Mouse (Mus musculus): ENCODE results near the gene Gm525. TPM values are rescaled to one million over a fixed set of nuclear protein-coding genes. Genes with fewer than 3 reads are reported as not detected.
A peak's percentile ranks its signal among the peaks of the same experiment; 100 is the strongest.
"Not testable (repeated sequence)": the region's sequence is repeated elsewhere in the genome, so short reads cannot be mapped to it uniquely, and the experiment has no call there.

Gene Gm525
- polyA plus RNA-seq, 1 experiment from 2014 or later = 1.7 TPM

GRCm38 (mm10) chr11:89030552-89030951 lies 43.1 kb upstream of the Gm525 start:
- no peak overlapping the region for H3K27ac ChIP-seq (replicated peaks)
- 78% methylated on average over 6 of the region's 6 CpGs for WGBS
- DNase-seq (ENCODE audit: low spot score) (no peak), ATAC-seq (ENCODE audit: low FRiP score, low TSS enrichment) (no peak)
- H3K4me1 ChIP-seq (replicated peaks; ENCODE audit: control insufficient read depth, insufficient read depth) = no peaks in the 10 kb centered on the region
- no peaks in the 10 kb centered on the region for H3K9me3 ChIP-seq (ENCODE audit: control insufficient read depth, low read length)
- H3K9ac ChIP-seq (ENCODE audit: low read length) = no peak overlapping the region
- H3K27me3 ChIP-seq (ENCODE audit: control insufficient read depth, insufficient read depth, low read length) = no peaks in the 10 kb centered on the region
- no peak overlapping the region for H3K4me3 ChIP-seq (ENCODE audit: low read depth, low read length)
- H3K4me2 ChIP-seq (replicated peaks; ENCODE audit: low read depth) = no peak overlapping the region
- H3K36me3 ChIP-seq (ENCODE audit: control insufficient read depth, insufficient read depth, low read length) = no peaks in the 10 kb centered on the region
- TF ChIP-seq EP300 (optimal IDR thresholded peaks at IDR 0.05) (no peak), CTCF (IDR thresholded peaks at IDR 0.05; ENCODE audit: low read depth) (no peak)

DNA sequence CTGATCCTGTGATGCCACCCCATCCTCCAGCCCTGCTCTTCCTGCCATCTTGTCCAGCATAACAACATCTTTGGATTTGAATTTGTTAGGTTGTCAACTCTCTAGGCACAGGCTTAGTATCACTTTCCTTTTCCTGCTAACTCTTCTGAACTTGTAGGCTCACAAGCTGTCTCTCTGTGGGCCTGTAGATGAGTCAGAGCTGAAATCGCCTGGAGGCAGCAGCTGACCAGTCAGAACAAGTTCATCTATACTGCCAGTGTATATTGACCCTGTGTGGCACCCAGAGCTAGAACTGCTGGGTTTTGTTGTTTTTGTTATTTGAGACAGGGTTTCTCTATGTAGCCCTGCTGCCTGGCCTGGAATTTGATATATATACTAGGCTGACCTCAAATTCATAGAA lies 42.5 kb upstream of the Gm525 start:
- H3K27me3 ChIP-seq (ENCODE audit: control insufficient read depth, insufficient read depth, low read length) = no peaks in the 10 kb centered on the region
- no peak overlapping the region for H3K4me3 ChIP-seq (ENCODE audit: low read depth, low read length)
- TF ChIP-seq CTCF (IDR thresholded peaks at IDR 0.05; ENCODE audit: low read depth) = no peak
- TF ChIP-seq EP300 (optimal IDR thresholded peaks at IDR 0.05) = no peak
- no peaks in the 10 kb centered on the region for H3K4me1 ChIP-seq (replicated peaks; ENCODE audit: control insufficient read depth, insufficient read depth)
- no peak overlapping the region for H3K27ac ChIP-seq (replicated peaks)
- H3K36me3 ChIP-seq (ENCODE audit: control insufficient read depth, insufficient read depth, low read length) = no peaks in the 10 kb centered on the region
- 39% methylated on average over 1 of the region's 1 CpGs for WGBS
- H3K9me3 ChIP-seq (ENCODE audit: control insufficient read depth, low read length) = no peaks in the 10 kb centered on the region
- ATAC-seq (ENCODE audit: low FRiP score, low TSS enrichment) = peak; percentile 77
- no peak overlapping the region for H3K9ac ChIP-seq (ENCODE audit: low read length)
- DNase-seq (ENCODE audit: low spot score) = peak; percentile 39
- no peak overlapping the region for H3K4me2 ChIP-seq (replicated peaks; ENCODE audit: low read depth)

DNA sequence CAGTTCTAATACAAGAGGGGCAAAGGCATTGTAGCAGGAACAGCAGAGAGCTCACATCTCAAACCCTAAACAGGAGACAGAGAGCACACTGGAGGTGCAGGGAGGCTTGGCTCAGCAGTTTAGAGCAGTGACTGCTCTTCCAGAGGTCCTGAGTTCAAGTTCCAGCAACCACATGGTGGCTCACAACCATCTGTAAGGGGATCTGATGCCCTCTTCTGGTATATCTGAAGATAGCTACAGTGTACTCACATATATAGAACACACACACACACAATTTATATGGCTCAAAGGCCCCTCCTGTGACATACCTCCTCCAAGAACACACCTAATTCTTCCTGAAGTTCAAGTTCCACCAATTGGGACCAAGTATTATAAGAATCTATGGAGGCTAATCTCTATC lies 39.0 kb upstream of the Gm525 start:
- Histone ChIP-seq H3K4me2 (replicated peaks; ENCODE audit: low read depth) (no peak overlapping the region), H3K36me3 (ENCODE audit: control insufficient read depth, insufficient read depth, low read length) (no peaks in the 10 kb centered on the region), H3K4me3 (ENCODE audit: low read depth, low read length) (no peak overlapping the region), H3K27me3 (ENCODE audit: control insufficient read depth, insufficient read depth, low read length) (no peaks in the 10 kb centered on the region), H3K9ac (ENCODE audit: low read length) (no peak overlapping the region), H3K9me3 (ENCODE audit: control insufficient read depth, low read length) (no peaks in the 10 kb centered on the region), H3K27ac (replicated peaks) (no peak overlapping the region), H3K4me1 (replicated peaks; ENCODE audit: control insufficient read depth, insufficient read depth) (no peaks in the 10 kb centered on the region)
- TF ChIP-seq EP300 (optimal IDR thresholded peaks at IDR 0.05) (no peak), CTCF (IDR thresholded peaks at IDR 0.05; ENCODE audit: low read depth) (peak; percentile 47)
- DNase-seq (ENCODE audit: low spot score) (no peak), ATAC-seq (ENCODE audit: low FRiP score, low TSS enrichment) (no peak)

GRCm38 (mm10) chr11:89035552-89035951 lies 38.1 kb upstream of the Gm525 start:
- H3K27ac ChIP-seq (replicated peaks) = no peak overlapping the region
- H3K4me1 ChIP-seq (replicated peaks; ENCODE audit: control insufficient read depth, insufficient read depth) = no peaks in the 10 kb centered on the region
- H3K9ac ChIP-seq (ENCODE audit: low read length) = no peak overlapping the region
- no peaks in the 10 kb centered on the region; the same call in 1 of the 2 replicates for H3K36me3 ChIP-seq (ENCODE audit: control insufficient read depth, insufficient read depth, low read length)
- H3K4me2 ChIP-seq (replicated peaks; ENCODE audit: low read depth) = no peak overlapping the region
- TF ChIP-seq CTCF (IDR thresholded peaks at IDR 0.05; ENCODE audit: low read depth) (no peak), EP300 (optimal IDR thresholded peaks at IDR 0.05) (no peak)
- WGBS = 81% methylated on average over 3 of the region's 3 CpGs
- H3K27me3 ChIP-seq (ENCODE audit: control insufficient read depth, insufficient read depth, low read length) = no peaks in the 10 kb centered on the region
- DNase-seq (ENCODE audit: low spot score) (no peak), ATAC-seq (ENCODE audit: low FRiP score, low TSS enrichment) (no peak)
- no peak overlapping the region for H3K4me3 ChIP-seq (ENCODE audit: low read depth, low read length)
- no peaks in the 10 kb centered on the region for H3K9me3 ChIP-seq (ENCODE audit: control insufficient read depth, low read length)

GRCm38 (mm10) chr11:89038496-89038895 lies 35.1 kb upstream of the Gm525 start:
- WGBS = 79% methylated on average over 6 of the region's 6 CpGs

DNA sequence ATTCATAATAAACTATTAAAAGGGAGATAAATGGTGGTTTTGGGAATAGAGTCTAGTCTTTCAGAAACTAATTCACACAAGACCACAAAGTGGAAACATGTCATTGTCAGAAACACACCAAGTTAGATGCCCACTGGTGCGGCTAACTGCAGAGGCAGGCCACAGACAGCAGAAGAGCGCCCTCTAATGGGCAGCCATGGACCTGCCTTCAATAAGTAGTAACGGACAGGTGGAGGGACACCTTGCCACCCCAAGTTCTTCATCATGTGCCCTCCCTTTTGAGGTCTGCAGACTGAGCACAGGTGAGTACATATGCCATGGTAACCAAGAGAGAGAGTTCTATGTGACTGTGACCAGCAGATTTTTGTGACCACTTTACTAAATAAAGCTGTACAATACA lies 34.3 kb upstream of the Gm525 start:
- H3K36me3 ChIP-seq (ENCODE audit: control insufficient read depth, insufficient read depth, low read length) = peaks cover 4% of the 10 kb centered on the region
- H3K9me3 ChIP-seq (ENCODE audit: control insufficient read depth, low read length) = no peaks in the 10 kb centered on the region
- no peak overlapping the region for H3K4me3 ChIP-seq (ENCODE audit: low read depth, low read length)
- no peak overlapping the region for H3K4me2 ChIP-seq (replicated peaks; ENCODE audit: low read depth)
- no peaks in the 10 kb centered on the region for H3K27me3 ChIP-seq (ENCODE audit: control insufficient read depth, insufficient read depth, low read length)
- TF ChIP-seq EP300 (optimal IDR thresholded peaks at IDR 0.05) = no peak
- peak; percentile 91 for TF ChIP-seq CTCF (IDR thresholded peaks at IDR 0.05; ENCODE audit: low read depth)
- H3K4me1 ChIP-seq (replicated peaks; ENCODE audit: control insufficient read depth, insufficient read depth) = no peaks in the 10 kb centered on the region
- no peak overlapping the region for H3K27ac ChIP-seq (replicated peaks)
- ATAC-seq (ENCODE audit: low FRiP score, low TSS enrichment) (peak; percentile 63; the same call in 1 of the 2 replicates), DNase-seq (ENCODE audit: low spot score) (peak; percentile 69)
- WGBS = 26% methylated on average over 3 of the region's 3 CpGs
- H3K9ac ChIP-seq (ENCODE audit: low read length) = no peak overlapping the region

More at GRCm38 (mm10) chr11:89038496-89038895, 35.1 kb upstream of the Gm525 start:
- ATAC-seq (ENCODE audit: low FRiP score, low TSS enrichment) (no peak), DNase-seq (ENCODE audit: low spot score) (no peak)
- H3K27ac ChIP-seq (replicated peaks) = no peak overlapping the region
- TF ChIP-seq CTCF (IDR thresholded peaks at IDR 0.05; ENCODE audit: low read depth) (no peak), EP300 (optimal IDR thresholded peaks at IDR 0.05) (no peak)
- no peak overlapping the region for H3K9ac ChIP-seq (ENCODE audit: low read length)
- H3K36me3 ChIP-seq (ENCODE audit: control insufficient read depth, insufficient read depth, low read length) = peaks cover 4% of the 10 kb centered on the region
- no peaks in the 10 kb centered on the region for H3K4me1 ChIP-seq (replicated peaks; ENCODE audit: control insufficient read depth, insufficient read depth)
- H3K4me2 ChIP-seq (replicated peaks; ENCODE audit: low read depth) = no peak overlapping the region
- H3K9me3 ChIP-seq (ENCODE audit: control insufficient read depth, low read length) = no peaks in the 10 kb centered on the region
- H3K27me3 ChIP-seq (ENCODE audit: control insufficient read depth, insufficient read depth, low read length) = no peaks in the 10 kb centered on the region
- no peak overlapping the region for H3K4me3 ChIP-seq (ENCODE audit: low read depth, low read length)

- not testable (repeated sequence) for H3K4me2 ChIP-seq (replicated peaks; ENCODE audit: low read depth); H3K4me3 ChIP-seq (ENCODE audit: low read depth, low read length); ATAC-seq (ENCODE audit: low FRiP score, low TSS enrichment); H3K27me3 ChIP-seq (ENCODE audit: control insufficient read depth, insufficient read depth, low read length); H3K9me3 ChIP-seq (ENCODE audit: control insufficient read depth, low read length); H3K36me3 ChIP-seq (ENCODE audit: control insufficient read depth, insufficient read depth, low read length); DNase-seq (ENCODE audit: low spot score); H3K4me1 ChIP-seq (replicated peaks; ENCODE audit: control insufficient read depth, insufficient read depth); H3K9ac ChIP-seq (ENCODE audit: low read length); H3K27ac ChIP-seq (replicated peaks)
- 90% methylated on average over 6 of the region's 7 CpGs for WGBS
Observed at GRCm38 (mm10) chr11:89041073-89041472, 32.6 kb upstream of the Gm525 start.

All from stomach, postnatal 0 days (tissue).